Mouse (Mus musculus) hindbrain, embryonic 15.5 days (tissue): ENCODE results near the gene Atp5k. TPM values are rescaled to one million over a fixed set of nuclear protein-coding genes. Genes with fewer than 3 reads are reported as not detected.

Experiments
- ATAC-seq: fragments of 200-750 bp; cut with Nextera tagmentation; 2 replicates; pipeline ENCODE4 v1.8.0; 2017; ENCODE audit warnings: low read depth, moderate number of reproducible peaks, moderate TSS enrichment; ENCODE audit not compliant: low FRiP score
- H3K27ac ChIP-seq: fragments of 300-500 bp; sonication (generic); replicated peaks from 2 replicates; pipeline ENCODE4 v1.5.1; 2015; ENCODE audit warnings: mild to moderate bottlenecking, inconsistent platforms
- H3K27me3 ChIP-seq: fragments of 300-500 bp; sonication (generic); 2 replicates; pipeline ENCODE4 v1.6.1; 2015; ENCODE audit warnings: control low read depth, inconsistent platforms
- H3K36me3 ChIP-seq: fragments of 300-500 bp; sonication (generic); 2 replicates; pipeline ENCODE4 v1.6.1; 2015; ENCODE audit warnings: control low read depth, inconsistent platforms
- H3K4me1 ChIP-seq: fragments of 300-500 bp; sonication (generic); replicated peaks from 2 replicates; pipeline ENCODE4 v1.6.1; 2015; ENCODE audit warnings: control low read depth, inconsistent platforms
- H3K4me2 ChIP-seq: fragments of 300-500 bp; sonication (generic); 2 replicates; pipeline ENCODE4 v1.6.1; 2015; ENCODE audit warnings: moderate library complexity, mild to moderate bottlenecking, inconsistent platforms
- H3K4me3 ChIP-seq: fragments of 300-500 bp; sonication (generic); 2 replicates; pipeline ENCODE4 v1.5.1; 2015; ENCODE audit warnings: mild to moderate bottlenecking, inconsistent platforms
- H3K9ac ChIP-seq: fragments of 300-500 bp; sonication (generic); 2 replicates; pipeline ENCODE4 v1.6.1; 2015; ENCODE audit warnings: inconsistent platforms
- H3K9me3 ChIP-seq: fragments of 300-500 bp; sonication (generic); 2 replicates; pipeline ENCODE4 v1.6.1; 2016; ENCODE audit warnings: control low read depth, inconsistent platforms
- WGBS: fragments of 180-500 bp; shearing (Covaris S2); methylation state at CpG from one replicate; pipeline ENCODE4 v1.1.7; 2015; 5-methylcytosine and 5-hydroxymethylcytosine counted together
- polyA plus RNA-seq: library from polyadenylated mRNA; unstranded; fragments of >200 nt; fragmentation: Nextera tagmentation; extraction: Ambion mirVana; gene quantifications from 2 replicates; pipeline ENCODE4 v1.2.1, GENCODE M21; 2015

Gene Atp5k
- polyA plus RNA-seq, 1 experiment from 2014 or later = 430 TPM

- Histone ChIP-seq H3K4me1 (no peaks in the 10 kb centered on the region), H3K9ac (no peak overlapping the region), H3K27me3 (no peaks in the 10 kb centered on the region), H3K4me2 (no peak overlapping the region), H3K27ac (no peak overlapping the region), H3K9me3 (no peaks in the 10 kb centered on the region), H3K4me3 (no peak overlapping the region), H3K36me3 (no peaks in the 10 kb centered on the region)
- 90% methylated on average over 2 of the region's 2 CpGs for WGBS
- no peak for ATAC-seq
Measured at GRCm38 (mm10) chr5:108414711-108415110, 19.5 kb downstream of the Atp5k start.

- ATAC-seq = no peak
- Histone ChIP-seq H3K36me3 (no peaks in the 10 kb centered on the region), H3K9ac (no peak overlapping the region), H3K27ac (no peak overlapping the region), H3K9me3 (no peaks in the 10 kb centered on the region), H3K4me2 (no peak overlapping the region), H3K27me3 (no peaks in the 10 kb centered on the region), H3K4me1 (no peaks in the 10 kb centered on the region), H3K4me3 (no peak overlapping the region)
- 76% methylated on average over 2 of the region's 2 CpGs for WGBS
Measured at GRCm38 (mm10) chr5:108406977-108407376, 27.3 kb downstream of the Atp5k start.

GRCm38 (mm10) chr5:108405460-108405859 is 28.8 kb downstream of the Atp5k start:
- Histone ChIP-seq H3K27ac (no peak overlapping the region), H3K9ac (no peak overlapping the region), H3K36me3 (no peaks in the 10 kb centered on the region), H3K4me3 (no peak overlapping the region), H3K4me1 (no peaks in the 10 kb centered on the region), H3K9me3 (no peaks in the 10 kb centered on the region), H3K4me2 (no peak overlapping the region), H3K27me3 (no peaks in the 10 kb centered on the region)
- no peak for ATAC-seq
- 67% methylated on average over 1 of the region's 1 CpGs for WGBS

GRCm38 (mm10) chr5:108403453-108403852 is 30.8 kb downstream of the Atp5k start:
- Histone ChIP-seq H3K9me3 (no peaks in the 10 kb centered on the region), H3K27me3 (no peaks in the 10 kb centered on the region), H3K4me3 (no peak overlapping the region), H3K4me1 (no peaks in the 10 kb centered on the region), H3K4me2 (no peak overlapping the region), H3K36me3 (no peaks in the 10 kb centered on the region), H3K27ac (no peak overlapping the region), H3K9ac (no peak overlapping the region)
- no peak for ATAC-seq
- 81% methylated on average over 4 of the region's 4 CpGs for WGBS

GRCm38 (mm10) chr5:108389744-108390143 is 44.5 kb downstream of the Atp5k start:
- H3K36me3 ChIP-seq = no peaks in the 10 kb centered on the region
- H3K4me2 ChIP-seq = no peak overlapping the region
- WGBS = 78% methylated on average over 3 of the region's 3 CpGs
- no peaks in the 10 kb centered on the region for H3K27me3 ChIP-seq
- no peak overlapping the region for H3K27ac ChIP-seq
- H3K9ac ChIP-seq = no peak overlapping the region
- no peak for ATAC-seq
- no peak overlapping the region for H3K4me3 ChIP-seq
- no peaks in the 10 kb centered on the region for H3K4me1 ChIP-seq
- no peaks in the 10 kb centered on the region for H3K9me3 ChIP-seq

- Histone ChIP-seq H3K4me1 (no peaks in the 10 kb centered on the region), H3K27me3 (no peaks in the 10 kb centered on the region), H3K4me3 (no peak within 1 kb of the TSS), H3K36me3 (no peaks in the 10 kb centered on the region), H3K4me2 (no peak within 1 kb of the TSS), H3K27ac (no peak within 1 kb of the TSS), H3K9me3 (no peaks in the 10 kb centered on the region), H3K9ac (no peak within 1 kb of the TSS)
- 79% methylated on average over 7 of the region's 7 CpGs for WGBS
- ATAC-seq = no peak
Measured at GRCm38 (mm10) chr5:108388201-108388600, 46.0 kb downstream of the Atp5k start, which contains the start of gene Pde6b. Gene Pde6b, plus strand, starts transcription at chr5:108388391.

- Histone ChIP-seq H3K4me2 (no peak overlapping the region), H3K4me3 (no peak overlapping the region), H3K4me1 (no peaks in the 10 kb centered on the region), H3K27me3 (no peaks in the 10 kb centered on the region), H3K9me3 (no peaks in the 10 kb centered on the region), H3K27ac (no peak overlapping the region), H3K9ac (no peak overlapping the region), H3K36me3 (no peaks in the 10 kb centered on the region)
- no peak for ATAC-seq
- WGBS = 79% methylated on average over 4 of the region's 4 CpGs
Measured at GRCm38 (mm10) chr5:108386449-108386848, 47.8 kb downstream of the Atp5k start.

- H3K27ac ChIP-seq = no peak overlapping the region
- no peak overlapping the region for H3K9ac ChIP-seq
- ATAC-seq = no peak
- 89% methylated on average over 2 of the region's 2 CpGs for WGBS
- no peaks in the 10 kb centered on the region for H3K9me3 ChIP-seq
- H3K4me3 ChIP-seq = no peak overlapping the region
- H3K36me3 ChIP-seq = no peaks in the 10 kb centered on the region
- no peaks in the 10 kb centered on the region for H3K27me3 ChIP-seq
- no peak overlapping the region for H3K4me2 ChIP-seq
- H3K4me1 ChIP-seq = no peaks in the 10 kb centered on the region
Measured at GRCm38 (mm10) chr5:108385632-108386031, 48.6 kb downstream of the Atp5k start.

Other genes starting within 250 kb of the Atp5k start
- gene Dr1, start 165.6 kb downstream of the Atp5k start, polyA plus RNA-seq = 39.8 and 41.8 TPM in 2 replicates
- gene Pigg, start 121.8 kb downstream of the Atp5k start, polyA plus RNA-seq = 4.9 and 5.6 TPM in 2 replicates
- 2.8 and 3.8 TPM in 2 replicates for gene Gm42517, start 66.5 kb downstream of the Atp5k start, polyA plus RNA-seq
- 0.12 and 0.13 TPM in 2 replicates for gene Pde6b, start 46.1 kb downstream of the Atp5k start, polyA plus RNA-seq
- gene Mfsd7a, start 14.4 kb upstream of the Atp5k start, polyA plus RNA-seq = 0.09 and 0.22 TPM in 2 replicates
- gene Pcgf3, start 26.8 kb upstream of the Atp5k start, polyA plus RNA-seq = 24.0 and 24.3 TPM in 2 replicates
- 170 and 187 TPM in 2 replicates for gene Cplx1, start 115.6 kb upstream of the Atp5k start, polyA plus RNA-seq
- gene Gak, start 195.3 kb upstream of the Atp5k start, polyA plus RNA-seq = 48.1 and 56.7 TPM in 2 replicates
- 26.3 and 27.1 TPM in 2 replicates for gene Tmem175, start 195.3 kb upstream of the Atp5k start, polyA plus RNA-seq
- gene Idua, start 225.9 kb upstream of the Atp5k start, polyA plus RNA-seq = 11.0 and 11.8 TPM in 2 replicates
- 31.0 and 32.9 TPM in 2 replicates for gene Dgkq, start 235.2 kb upstream of the Atp5k start, polyA plus RNA-seq
- gene Slc26a1, start 241.1 kb upstream of the Atp5k start, polyA plus RNA-seq = 3.0 and 4.1 TPM in 2 replicates